Mouse (Mus musculus): ENCODE results near the gene Tarbp2. TPM values are rescaled to one million over a fixed set of nuclear protein-coding genes. Genes with fewer than 3 reads are reported as not detected.

The Tarbp2 gene
- 335 and 372 TPM in 2 replicates for polyA plus RNA-seq (2012; rRNA removed)

GRCm38 (mm10) chr15:102517976-102518858, at the start of gene Tarbp2:
Tarbp2 (plus strand) TSS chr15:102518192.
- H3K4me1 ChIP-seq (ENCODE audit: control insufficient read depth, insufficient read depth, low read length) = peaks cover 19% of the 10 kb centered on the region
- H3K27me3 ChIP-seq (ENCODE audit: control insufficient read depth, insufficient read depth, low read length) = no peaks in the 10 kb centered on the region
- H3K36me3 ChIP-seq (ENCODE audit: control insufficient read depth, insufficient read depth, low read length) = no peaks in the 10 kb centered on the region
- peak; percentile 94 for TF ChIP-seq POLR2A (IDR thresholded peaks at IDR 0.05; ENCODE audit: control insufficient read depth, low read depth, low read length)
- TF ChIP-seq CTCF (IDR thresholded peaks at IDR 0.05; ENCODE audit: control insufficient read depth, insufficient read depth, insufficient replicate concordance, low read depth, low read length) = no peak
- H3K4me3 ChIP-seq (ENCODE audit: control insufficient read depth, low read depth, low read length) = peak within 1 kb of the TSS; percentile 95
- H3K27ac ChIP-seq (ENCODE audit: control insufficient read depth, insufficient read depth, low read depth, low read length) = peak within 1 kb of the TSS; percentile 99

DNA sequence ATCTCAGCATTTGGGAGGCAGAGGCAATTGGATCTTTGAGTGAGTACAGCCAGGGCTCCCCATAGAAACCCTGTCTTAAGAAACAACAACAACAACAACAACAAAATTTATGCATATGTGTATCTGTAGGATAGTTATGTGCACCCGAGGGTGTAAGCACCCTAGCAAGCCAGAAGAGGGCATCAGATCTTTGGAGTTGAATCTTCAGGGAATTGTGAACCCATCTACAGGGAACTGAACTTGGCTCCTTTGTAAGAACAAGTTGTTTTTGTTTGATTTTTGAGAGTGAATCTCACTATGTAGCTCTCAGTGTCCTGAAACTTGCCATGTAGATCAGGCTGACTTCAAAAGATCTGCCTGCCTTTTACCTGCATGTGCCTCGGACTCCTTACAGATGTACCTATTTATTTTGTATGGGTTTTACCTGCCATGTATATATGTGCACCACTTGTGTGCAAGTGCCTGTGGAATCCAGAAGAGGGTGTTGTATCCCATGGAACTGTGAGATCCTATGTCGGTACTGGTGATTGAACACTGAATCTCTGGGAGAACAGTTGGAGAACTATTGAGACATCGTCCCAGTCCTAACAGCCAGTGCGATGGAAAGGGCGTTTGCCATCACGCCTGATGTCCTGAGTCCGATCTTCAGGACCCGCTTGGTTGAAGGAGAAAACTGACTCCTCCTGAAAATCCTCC, 49.2 kb upstream of the Tarbp2 start:
- no peak for TF ChIP-seq CTCF (IDR thresholded peaks at IDR 0.05; ENCODE audit: control insufficient read depth, insufficient read depth, insufficient replicate concordance, low read depth, low read length)
- TF ChIP-seq POLR2A (IDR thresholded peaks at IDR 0.05; ENCODE audit: control insufficient read depth, low read depth, low read length) = no peak
- Histone ChIP-seq H3K27me3 (ENCODE audit: control insufficient read depth, insufficient read depth, low read length) (no peaks in the 10 kb centered on the region), H3K4me1 (ENCODE audit: control insufficient read depth, insufficient read depth, low read length) (no peaks in the 10 kb centered on the region), H3K27ac (ENCODE audit: control insufficient read depth, insufficient read depth, low read depth, low read length) (no peak overlapping the region), H3K4me3 (ENCODE audit: control insufficient read depth, low read depth, low read length) (no peak overlapping the region), H3K36me3 (ENCODE audit: control insufficient read depth, insufficient read depth, low read length) (peaks cover 2% of the 10 kb centered on the region; the same call in 1 of the 2 replicates)

DNA sequence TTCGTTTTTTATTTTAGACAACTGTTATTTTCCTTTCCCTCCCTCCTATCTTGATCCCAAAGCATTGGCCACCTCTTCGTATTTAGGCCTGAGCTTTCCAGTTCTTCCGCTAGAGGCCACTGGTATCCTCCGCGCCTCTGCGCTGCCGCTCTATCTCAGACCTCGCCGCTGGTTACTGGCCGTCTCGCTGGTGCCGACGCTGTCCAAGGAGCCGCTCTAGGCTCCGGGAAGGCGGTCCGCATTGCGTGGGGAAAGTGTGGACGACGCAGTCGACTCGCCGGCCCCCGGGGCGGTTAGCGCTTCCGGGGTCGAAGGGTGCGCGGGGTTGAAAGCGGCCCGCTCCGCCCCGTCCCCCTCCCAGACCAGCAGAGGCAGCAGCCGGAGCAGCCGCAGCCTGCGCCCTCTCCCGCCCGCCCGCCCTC, 47.8 kb upstream of the Tarbp2 start, which contains the start of gene Pcbp2:
Gene Pcbp2, plus strand, starts transcription at position 357 of the 422 bp plus-strand sequence.
- TF ChIP-seq CTCF (IDR thresholded peaks at IDR 0.05; ENCODE audit: control insufficient read depth, insufficient read depth, insufficient replicate concordance, low read depth, low read length) = peak; percentile 92
- peak; percentile 33; the same call in 1 of the 2 replicates for TF ChIP-seq POLR2A (IDR thresholded peaks at IDR 0.05; ENCODE audit: control insufficient read depth, low read depth, low read length)
- Histone ChIP-seq H3K36me3 (ENCODE audit: control insufficient read depth, insufficient read depth, low read length) (peaks cover 2% of the 10 kb centered on the region; the same call in 1 of the 2 replicates), H3K4me1 (ENCODE audit: control insufficient read depth, insufficient read depth, low read length) (no peaks in the 10 kb centered on the region), H3K27ac (ENCODE audit: control insufficient read depth, insufficient read depth, low read depth, low read length) (peak within 1 kb of the TSS; percentile 97), H3K4me3 (ENCODE audit: control insufficient read depth, low read depth, low read length) (peak within 1 kb of the TSS; percentile 97), H3K27me3 (ENCODE audit: control insufficient read depth, insufficient read depth, low read length) (no peaks in the 10 kb centered on the region)

- no peak for TF ChIP-seq CTCF (IDR thresholded peaks at IDR 0.05; ENCODE audit: control insufficient read depth, insufficient read depth, insufficient replicate concordance, low read depth, low read length)
- TF ChIP-seq POLR2A (IDR thresholded peaks at IDR 0.05; ENCODE audit: control insufficient read depth, low read depth, low read length) = peak; percentile 61; the same call in 1 of the 2 replicates
- Histone ChIP-seq H3K36me3 (ENCODE audit: control insufficient read depth, insufficient read depth, low read length) (peaks cover 2% of the 10 kb centered on the region; the same call in 1 of the 2 replicates), H3K4me3 (ENCODE audit: control insufficient read depth, low read depth, low read length) (peak overlapping the region; percentile 97), H3K4me1 (ENCODE audit: control insufficient read depth, insufficient read depth, low read length) (no peaks in the 10 kb centered on the region), H3K27ac (ENCODE audit: control insufficient read depth, insufficient read depth, low read depth, low read length) (peak overlapping the region; percentile 97), H3K27me3 (ENCODE audit: control insufficient read depth, insufficient read depth, low read length) (no peaks in the 10 kb centered on the region)
These were observed 47.2 kb upstream of the Tarbp2 start for GRCm38 (mm10) chr15:102470605-102471294.

GRCm38 (mm10) chr15:102471295-102471645, 46.7 kb upstream of the Tarbp2 start:
- Histone ChIP-seq H3K4me1 (ENCODE audit: control insufficient read depth, insufficient read depth, low read length) (no peaks in the 10 kb centered on the region), H3K4me3 (ENCODE audit: control insufficient read depth, low read depth, low read length) (peak overlapping the region; percentile 97), H3K27me3 (ENCODE audit: control insufficient read depth, insufficient read depth, low read length) (no peaks in the 10 kb centered on the region), H3K36me3 (ENCODE audit: control insufficient read depth, insufficient read depth, low read length) (peaks cover 2% of the 10 kb centered on the region; the same call in 1 of the 2 replicates), H3K27ac (ENCODE audit: control insufficient read depth, insufficient read depth, low read depth, low read length) (no peak overlapping the region)
- TF ChIP-seq CTCF (IDR thresholded peaks at IDR 0.05; ENCODE audit: control insufficient read depth, insufficient read depth, insufficient replicate concordance, low read depth, low read length) = no peak
- no peak for TF ChIP-seq POLR2A (IDR thresholded peaks at IDR 0.05; ENCODE audit: control insufficient read depth, low read depth, low read length)

DNA sequence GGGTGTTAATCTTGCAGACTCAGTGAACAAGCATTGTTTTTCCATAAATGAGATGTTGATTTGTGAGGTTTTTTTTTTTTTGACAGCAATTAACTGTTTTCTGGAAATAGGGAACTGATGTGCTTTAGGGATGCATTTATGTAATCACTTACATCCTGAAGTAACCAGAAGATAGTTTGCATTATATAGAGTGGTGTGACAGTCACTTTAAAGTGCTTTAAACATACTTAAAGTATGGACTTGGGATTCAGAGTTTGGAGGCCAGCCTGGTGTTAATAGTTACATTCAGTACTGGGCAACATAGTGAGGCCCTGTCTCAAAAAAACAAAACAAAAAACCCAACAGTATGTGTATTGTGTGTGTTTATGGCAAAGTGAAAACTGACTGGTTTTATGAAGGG, 46.3 kb upstream of the Tarbp2 start:
- Histone ChIP-seq H3K27me3 (ENCODE audit: control insufficient read depth, insufficient read depth, low read length) (no peaks in the 10 kb centered on the region), H3K27ac (ENCODE audit: control insufficient read depth, insufficient read depth, low read depth, low read length) (no peak overlapping the region), H3K36me3 (ENCODE audit: control insufficient read depth, insufficient read depth, low read length) (peaks cover 2% of the 10 kb centered on the region; the same call in 1 of the 2 replicates), H3K4me1 (ENCODE audit: control insufficient read depth, insufficient read depth, low read length) (no peaks in the 10 kb centered on the region), H3K4me3 (ENCODE audit: control insufficient read depth, low read depth, low read length) (no peak overlapping the region)
- no peak for TF ChIP-seq POLR2A (IDR thresholded peaks at IDR 0.05; ENCODE audit: control insufficient read depth, low read depth, low read length)
- TF ChIP-seq CTCF (IDR thresholded peaks at IDR 0.05; ENCODE audit: control insufficient read depth, insufficient read depth, insufficient replicate concordance, low read depth, low read length) = no peak
